Mouse (Mus musculus): ENCODE measurements at regions not wholly inside any gene's neighbourhood (a gene's known extent, or its start where the extent isn't known, plus 50 kb on each side); places are given as distances from the start of the nearest gene placed in this dataset.

DNA sequence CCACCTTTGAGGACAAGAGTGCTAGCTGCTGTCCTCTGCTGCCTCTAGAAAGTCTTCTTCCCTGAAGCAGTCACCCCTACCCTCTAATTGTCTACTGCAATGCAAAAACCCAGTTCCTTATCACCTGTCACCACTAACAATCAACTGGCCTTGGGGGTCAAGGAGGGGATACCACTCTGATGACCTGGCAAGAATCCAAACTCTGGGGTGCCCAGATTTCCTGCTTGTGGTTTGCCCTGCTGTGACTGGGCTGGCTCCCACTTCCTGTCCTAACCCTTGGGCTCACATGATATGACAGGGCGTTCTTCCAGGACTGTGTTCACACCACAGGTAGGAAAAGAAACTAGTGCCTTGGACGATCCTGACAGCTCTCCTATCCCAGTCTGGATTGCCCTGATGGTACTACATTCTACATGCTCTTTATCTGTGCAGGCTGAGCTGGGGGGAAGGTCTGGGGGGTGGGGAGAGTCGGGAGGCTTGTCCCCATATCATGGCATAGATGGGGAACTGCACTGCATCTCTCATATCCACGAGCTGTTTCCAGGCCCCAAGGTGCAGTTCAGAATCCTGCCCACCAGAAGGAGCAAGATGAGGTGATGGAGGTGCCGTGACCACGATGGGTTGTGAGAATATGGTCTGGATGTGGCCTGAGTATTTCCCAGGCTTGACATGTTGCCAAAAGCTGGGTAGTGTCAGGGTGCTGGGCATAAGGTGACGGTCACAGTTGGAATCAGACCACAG is 81.0 kb downstream of the Maf start:
- no peak for ATAC-seq

DNA sequence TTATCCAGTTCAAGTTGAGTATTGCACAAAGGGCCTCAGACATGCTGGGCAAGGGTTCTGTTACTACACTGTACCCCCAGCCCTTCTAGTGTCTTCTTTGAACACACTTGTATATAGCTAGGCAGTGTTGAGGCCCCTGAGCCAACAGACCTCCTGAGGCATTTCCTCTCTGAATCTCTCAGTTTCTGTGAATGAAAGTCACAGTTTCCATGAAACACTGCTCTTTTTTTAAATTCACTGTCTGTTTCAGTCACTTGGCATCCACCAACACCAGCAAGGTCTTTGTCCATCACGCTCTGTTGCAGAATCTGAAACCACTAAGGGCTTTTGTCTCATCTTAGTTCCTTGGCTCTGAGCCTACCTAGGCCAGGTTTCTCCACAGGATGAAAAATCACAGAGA is 82.5 kb downstream of the Maf start:
- peak; percentile 54 for ATAC-seq

DNA sequence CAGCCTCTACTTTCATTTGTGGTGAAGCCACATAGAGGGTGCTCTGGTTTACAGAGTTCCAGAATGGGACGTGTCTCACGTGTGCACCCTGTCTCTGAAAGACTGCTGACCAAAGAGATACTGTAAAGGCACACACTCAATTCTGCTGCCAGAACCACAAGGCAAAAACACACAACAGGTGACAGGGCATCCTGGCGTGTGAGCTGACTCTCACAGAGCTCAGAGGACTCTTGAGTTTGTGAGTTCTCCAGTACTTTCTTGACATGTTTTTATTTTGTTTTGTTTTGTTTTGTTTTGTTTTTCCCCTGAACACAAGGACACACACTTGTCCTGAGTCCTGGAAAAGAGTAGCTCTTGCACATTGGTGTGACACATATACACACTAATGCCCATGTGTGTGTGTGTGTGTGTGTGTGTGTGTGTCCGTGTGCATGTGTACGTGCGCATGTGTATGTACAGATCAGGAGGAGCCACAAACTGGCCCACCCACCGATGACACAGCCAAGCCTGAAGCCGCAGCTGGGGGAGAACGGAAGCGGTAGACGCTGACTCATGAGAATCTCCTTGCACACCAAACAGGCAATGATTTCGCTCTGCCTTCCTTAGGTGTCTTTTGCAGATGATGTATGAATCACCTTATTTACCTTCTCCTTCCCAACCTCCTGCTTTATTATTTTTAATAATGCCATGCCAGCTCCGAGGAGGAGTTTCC is 89.4 kb downstream of the Maf start:
- ATAC-seq: peak; percentile 99

DNA sequence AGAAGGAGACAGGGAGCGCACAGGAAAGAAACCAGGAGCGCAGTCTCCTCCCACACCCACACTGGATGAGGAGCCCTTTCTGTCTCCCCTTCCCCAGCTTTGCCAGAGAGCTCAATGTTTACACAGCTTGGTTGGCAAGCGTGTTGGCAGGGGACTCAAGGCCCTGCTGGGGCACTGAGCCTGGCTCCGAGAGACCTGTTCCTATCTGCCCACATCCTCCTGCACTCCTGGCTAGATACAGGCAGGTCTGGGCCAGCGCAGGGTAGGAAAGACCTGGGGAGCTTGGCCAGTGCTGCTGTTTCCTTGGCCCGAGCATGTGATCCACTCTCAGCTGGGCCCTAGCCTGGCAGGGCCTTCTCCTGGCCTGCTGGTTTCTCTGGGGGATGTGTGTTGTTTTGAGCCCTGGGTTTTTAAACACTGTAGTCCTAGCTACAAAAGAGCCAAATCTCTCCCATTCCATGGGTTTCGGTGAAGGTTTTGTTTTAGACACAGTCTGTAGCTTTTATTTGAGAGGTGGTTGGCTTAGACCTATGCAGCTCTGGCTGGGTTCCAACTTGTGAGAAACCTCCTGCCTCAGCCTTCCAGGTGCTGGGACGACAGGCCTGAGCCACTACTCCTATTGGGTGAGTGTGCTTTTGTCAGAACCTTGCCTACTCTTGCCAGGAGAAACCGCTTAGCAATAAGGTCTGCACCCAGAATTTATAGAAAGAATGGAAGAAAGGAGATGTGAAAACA is 90.6 kb downstream of the Maf start:
- no peak for ATAC-seq

DNA sequence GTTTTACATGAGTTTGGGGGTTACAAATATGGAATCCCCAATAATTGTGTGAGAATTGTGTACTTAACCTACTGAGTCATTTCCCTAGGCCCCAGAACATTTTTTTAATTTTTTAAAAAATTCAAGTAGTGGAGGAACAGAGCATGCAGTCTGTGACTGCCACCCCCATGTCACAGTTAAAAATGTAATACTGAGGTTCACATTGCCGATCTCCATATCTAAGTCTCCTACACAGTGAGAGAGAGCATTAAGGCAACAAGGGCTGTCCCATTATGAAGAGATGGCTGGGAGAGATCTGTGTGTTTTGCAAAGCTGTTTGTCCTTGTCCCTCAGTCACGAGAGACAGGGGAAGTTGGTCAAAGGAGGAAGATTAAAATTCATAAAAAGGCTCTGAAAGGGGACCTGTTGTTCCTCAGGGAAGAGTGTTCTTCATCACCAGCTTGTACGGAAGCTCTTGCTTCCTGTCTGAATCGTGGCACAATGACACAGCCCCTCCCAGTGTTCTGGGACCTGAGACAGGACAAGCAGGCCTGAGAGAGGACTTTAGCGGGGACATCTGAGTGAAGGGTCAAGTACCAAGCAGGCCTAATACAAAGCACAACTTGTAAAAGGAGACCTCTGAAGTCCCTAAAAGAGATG is 93.5 kb downstream of the Maf start:
- ATAC-seq: no peak

DNA sequence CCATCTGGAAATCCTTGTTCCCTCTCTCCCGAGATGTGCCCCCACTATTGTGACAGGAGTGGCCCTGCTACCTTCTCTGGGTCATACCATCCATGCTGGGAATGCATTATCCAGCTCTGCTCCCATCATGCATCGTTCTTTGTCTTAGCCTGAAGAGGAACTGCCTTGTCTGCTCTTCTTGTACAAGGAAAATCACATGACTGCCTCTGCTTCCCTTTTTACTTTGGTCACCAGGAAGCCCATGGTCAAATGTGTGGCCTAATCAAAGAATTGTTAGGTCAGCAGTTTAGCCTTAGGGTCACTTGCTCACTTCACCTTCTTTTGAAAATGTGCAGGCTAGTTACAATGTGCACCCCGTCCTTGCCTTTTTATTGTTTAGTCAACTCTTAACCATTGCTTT is 95.5 kb downstream of the Maf start:
- no peak for ATAC-seq

DNA sequence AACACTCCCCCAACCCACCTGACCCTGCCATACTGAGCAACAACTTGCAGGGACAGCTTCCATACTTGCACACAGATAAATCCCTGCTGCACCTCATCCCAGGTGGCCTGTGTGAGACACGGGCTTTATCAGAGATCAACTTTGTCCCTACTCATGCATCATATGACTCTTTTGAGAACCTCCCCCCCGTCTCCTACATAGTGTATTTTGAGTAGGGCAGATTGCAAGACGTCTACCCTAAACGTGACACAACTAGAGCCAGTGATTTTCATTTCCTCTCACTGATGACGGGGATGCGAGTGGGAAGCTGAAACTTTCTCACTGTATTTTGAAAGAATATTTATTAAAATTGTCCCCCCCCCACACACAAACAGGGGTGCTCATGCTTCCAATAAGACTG is 107.8 kb downstream of the Maf start:
- no peak for ATAC-seq

DNA sequence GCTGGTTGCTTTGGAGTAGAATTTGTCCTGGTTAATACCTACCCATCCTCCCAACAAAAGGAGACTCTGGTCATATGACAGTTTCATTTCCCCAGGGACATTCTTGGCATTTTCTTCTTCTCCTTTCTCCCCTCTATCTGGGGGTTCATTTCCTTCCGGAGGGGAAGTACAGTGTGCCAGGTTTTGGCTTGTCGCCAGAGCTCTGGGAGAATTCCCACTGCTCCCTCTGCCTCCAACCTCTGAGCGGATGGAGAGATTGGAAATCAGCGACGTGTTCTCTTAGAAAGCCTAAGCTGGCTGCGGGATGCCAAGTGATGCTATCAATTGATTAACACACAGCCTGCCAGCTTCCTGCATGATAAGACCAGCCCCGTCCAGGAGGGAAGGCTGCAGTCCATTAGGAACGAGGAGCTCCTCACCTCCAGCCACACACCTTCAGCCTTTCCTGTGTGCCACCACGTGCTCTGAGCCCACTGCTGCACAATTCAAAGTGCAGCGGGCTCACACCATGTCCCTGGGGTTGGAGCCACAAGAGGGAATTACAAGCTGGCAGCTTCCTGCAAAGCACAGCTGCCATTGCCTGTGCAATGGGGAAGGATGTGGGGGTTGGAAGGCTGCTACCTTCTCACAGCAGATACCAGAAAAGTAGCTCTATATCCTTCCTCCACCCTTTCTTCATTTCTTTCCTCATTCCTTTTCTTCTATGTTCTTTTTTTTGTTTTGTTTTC is 110.2 kb downstream of the Maf start:
- ATAC-seq: no peak

DNA sequence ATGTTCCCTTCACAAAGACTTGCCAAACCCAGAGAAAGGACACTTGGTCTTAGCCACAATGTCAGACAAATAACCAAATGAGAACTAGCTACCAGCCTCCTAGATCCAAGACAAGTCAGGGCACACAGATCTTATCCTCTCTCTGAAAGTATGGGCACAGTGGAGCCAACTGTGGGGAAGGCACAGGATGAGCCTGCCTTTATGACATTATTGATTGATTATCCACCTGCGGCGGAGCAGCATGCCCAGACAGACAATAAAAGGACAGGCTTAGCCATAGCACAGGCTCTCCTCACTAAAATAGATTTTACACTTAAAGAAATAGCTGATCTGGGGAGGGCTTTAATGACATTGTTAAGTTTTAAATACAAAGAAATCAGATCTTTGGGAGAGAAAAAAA is 117.9 kb downstream of the Maf start:
- ATAC-seq: no peak

DNA sequence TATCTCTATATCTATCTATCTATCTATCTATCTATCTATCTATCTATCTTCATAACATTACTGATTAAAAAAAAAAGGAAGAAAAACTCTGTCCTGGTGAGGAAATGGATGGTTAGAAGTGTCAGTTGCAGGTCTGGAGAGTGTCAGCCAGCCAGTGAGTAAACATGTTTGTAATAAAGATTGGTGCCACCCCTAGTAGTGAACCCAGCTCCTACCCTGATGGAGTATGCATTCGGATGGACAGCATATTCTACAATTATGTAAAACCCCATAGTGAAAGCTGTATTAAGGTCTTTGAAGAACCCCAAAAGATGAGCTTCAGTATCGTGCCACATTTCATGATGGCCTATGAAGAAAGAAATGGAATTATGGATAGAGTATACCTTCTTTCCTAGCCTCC is 118.5 kb downstream of the Maf start:
- no peak for ATAC-seq

DNA sequence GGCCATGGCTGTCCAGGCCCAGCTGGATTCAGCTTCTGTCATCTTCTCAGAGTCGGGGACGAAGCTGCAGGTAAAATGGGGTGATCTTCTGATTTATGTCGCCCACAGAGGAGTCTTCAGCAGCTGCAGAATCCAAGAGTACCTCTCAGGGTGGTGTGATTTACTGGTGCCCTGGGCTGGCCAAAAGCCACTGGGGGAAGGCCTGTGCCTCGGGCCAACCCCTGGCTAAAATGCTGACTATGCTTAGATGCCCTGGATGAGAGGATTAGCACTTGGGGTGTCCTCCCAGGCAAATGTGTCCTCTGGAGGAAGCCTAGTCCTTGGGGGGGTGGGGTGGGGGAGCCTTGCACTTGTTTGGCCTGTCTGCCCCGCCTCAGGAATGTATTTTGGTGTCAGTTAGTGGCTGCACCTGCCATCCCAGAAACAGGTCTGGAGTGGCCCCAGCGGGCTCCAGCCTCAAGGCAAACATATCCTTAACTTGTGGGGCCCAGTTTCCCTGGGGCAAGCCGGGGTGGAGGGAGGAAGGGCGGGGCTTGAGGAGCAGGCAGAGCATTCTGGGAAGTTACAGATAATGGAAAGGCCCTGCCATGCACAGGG is 123.2 kb downstream of the Maf start:
- ATAC-seq: no peak

DNA sequence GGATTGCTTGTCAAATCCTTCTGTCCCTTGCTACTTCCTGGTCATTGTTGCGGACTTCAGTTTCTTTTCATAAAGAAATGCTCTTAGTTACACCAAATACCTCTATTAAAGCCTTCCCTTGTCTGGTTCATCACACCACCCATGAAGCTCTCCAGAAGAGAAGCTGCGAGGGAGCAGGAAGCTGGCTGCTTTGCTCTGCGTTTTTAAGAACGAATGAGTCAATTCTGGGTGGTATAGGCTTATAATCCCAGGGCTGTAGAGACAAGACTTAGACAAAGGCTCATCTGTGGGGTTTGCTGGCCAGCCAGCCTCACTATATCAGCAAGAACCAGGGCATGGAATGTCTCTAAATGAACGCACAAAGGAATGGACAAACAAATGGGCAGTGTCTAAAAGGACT is 124.4 kb downstream of the Maf start:
- ATAC-seq: no peak

DNA sequence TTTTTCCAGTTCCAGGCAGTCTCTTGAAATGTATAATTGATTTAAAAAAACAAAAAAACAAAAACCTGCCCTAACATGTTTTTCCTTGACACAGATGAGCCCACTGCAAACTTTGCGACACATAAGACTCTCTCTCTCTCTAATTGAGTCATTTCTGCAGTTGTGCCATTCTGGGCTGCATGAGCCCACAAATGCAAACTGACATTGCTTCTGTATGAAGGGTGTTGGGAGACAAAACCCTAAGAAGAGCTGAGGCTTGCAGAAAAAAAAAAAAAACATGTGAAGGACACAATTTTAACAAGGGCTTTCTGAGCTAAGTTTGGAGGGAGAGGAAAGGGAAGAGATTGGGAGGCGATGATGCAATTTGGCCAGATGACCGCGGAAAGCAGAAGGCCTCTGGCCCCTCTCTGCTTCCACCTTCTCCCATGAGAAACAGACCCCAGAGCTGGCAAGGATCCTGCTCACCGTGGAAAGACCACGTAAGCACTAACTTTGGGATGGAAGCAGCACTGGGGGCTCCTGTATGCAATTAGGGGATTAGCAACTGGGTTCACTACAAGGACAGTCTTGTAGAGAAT is 125.6 kb downstream of the Maf start:
- no peak for ATAC-seq

DNA sequence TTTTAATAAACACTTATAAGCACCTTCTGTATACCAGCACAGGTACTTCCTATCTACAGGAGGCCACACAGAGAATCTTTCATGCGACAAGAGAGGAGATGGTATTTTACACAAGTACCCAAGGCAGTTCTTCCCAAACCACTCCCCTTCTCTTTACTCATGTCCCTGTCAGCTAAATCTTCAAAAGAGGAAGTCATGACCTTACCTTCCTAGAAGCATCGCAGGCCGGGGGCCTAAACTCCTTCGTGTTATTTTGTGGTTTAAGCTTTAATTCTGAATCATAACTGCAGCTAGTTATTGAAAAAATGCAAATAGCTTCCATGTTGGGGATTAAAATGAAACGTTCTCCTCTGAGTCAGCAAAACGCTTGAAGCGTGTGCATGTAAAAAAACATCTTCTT is 139.2 kb downstream of the Maf start:
- ATAC-seq: peak; percentile 77

DNA sequence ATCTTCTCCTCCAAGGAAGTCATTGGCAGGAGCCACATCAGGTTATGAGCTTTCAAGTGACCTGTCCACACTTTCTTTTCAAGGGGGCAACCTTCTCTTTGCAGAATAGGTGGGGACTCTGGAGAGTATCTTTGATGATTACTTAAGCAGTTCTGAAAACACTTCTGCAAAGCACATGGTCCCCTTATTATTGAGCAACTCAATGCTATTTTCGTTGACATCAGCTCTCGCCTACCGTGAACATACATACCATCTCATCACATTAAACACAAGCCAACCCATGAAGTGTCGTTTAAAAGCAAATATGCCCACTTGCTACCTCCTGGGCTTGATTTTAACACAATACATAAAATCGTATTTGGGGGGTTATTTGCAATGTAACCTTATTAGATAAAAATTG is 141.8 kb downstream of the Maf start:
- no peak for ATAC-seq

DNA sequence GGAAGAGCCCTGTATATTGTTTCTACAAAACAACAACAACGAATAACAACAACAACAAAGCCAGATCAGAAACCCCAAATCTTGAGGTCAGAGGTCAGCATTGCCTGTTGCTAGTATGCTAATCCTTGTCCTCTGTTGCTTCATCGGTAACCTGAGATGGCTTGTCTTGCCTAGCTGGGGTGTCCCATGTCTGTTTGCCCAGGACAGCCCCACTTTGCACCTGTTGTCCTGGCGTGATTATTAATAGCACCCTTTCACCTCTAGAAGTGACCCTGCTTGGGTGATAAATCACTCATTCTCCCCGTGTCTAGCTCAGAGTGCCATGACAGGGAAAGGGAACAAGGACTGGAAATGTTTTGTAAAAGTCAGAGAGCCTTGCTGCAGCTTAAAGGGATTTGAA is 145.2 kb downstream of the Maf start:
- no peak for ATAC-seq

DNA sequence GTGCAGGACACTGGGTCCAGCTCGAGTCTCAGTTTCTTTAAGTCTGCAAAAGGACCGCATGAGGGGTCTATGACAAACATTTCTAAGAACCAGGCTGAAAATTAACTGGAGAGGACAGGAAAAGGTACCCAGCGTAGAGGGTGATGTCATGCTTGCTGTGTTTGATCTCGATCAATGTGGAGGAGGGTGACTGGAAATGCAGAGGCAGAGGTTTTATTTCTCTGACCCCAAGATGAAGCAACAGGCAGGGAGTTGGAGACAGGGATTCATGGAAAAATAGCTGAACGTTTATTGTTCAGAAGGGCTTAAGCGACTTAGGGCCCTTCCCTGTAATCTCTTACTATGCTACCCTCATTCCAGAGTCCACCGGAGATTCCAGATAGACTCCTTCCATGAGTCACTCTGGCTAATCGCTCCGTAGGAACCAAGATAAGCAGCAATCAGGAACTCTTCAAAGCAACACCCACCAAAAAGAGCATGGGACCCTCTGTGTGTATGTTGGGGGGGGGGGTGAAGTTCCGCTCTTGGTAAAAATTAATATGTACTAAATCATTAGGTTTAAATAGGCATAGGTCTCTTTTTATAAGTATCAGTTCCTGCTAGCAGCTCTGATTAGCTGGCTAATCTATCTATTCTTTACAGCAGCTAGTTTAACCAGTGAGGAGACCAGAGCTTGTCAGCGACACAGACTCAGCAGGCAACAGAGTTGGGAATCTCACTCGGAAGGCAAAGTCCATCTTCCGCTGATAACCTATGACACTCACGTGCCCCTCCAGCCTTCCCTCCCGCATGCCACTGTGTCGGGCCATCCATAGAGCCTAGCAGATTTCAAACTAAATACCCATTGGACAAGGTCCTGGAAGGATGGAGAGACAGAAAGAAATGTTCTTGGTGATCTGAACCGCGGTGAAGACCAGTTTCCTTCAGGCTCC is 146.3 kb downstream of the Maf start:
- no peak for ATAC-seq

DNA sequence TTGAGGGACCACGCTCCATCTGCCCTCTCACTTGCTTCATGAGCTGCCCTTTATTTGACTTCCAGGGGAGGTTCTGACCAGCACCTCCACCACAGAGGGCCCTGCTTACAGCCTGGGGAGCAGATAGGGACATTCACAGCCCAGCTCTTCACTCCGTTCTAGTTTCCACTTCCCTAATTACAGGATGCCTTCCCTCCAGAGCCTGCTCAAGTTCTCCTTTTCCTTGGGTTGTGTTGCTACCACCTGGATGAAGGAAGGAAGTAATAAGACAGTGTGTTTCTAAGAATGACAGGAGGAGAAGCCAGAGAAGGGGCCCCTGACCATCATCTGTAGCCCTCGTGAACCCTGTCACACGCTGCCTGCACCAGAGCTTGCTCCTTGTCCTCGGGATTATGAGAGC is 152.1 kb downstream of the Maf start:
- no peak for ATAC-seq

DNA sequence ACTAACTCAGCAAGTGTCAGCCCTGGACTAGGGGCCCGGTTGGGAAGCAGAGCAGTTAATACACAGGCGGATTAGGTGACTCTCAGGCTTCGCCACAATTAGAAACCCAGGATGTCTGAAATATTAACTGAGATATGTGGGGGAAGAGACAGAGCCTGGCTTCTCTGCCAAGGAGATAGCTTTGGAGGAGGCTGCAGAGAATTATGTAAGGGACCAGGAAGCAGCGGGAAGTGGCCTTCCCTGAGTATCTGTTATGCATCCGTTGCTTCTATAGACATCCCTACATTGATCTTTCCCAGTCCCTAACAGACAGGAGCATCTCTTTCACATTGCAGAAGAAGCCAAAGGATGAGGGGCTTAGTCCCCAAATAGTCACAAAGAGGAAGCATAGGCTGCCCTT is 153.4 kb downstream of the Maf start:
- ATAC-seq: no peak

DNA sequence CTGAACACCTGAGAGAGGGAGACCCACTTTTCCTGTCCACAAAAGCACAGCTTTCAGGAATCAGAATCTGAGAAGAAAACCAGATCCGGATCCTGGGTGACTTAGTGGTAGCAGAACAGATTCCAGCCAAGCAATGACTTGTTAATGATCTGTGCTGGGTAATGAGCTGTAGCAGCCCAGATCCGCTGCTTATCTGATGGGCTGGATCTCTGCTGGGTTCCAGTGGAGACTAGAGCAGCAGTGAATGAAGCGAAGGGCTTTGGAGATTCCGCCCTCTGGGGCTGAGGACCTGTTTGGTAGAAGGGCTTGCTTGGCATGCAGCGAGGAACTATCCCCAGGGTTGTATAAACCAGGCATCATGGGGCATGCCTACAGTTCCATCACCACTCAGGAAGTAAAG is 156.3 kb downstream of the Maf start:
- ATAC-seq: no peak

DNA sequence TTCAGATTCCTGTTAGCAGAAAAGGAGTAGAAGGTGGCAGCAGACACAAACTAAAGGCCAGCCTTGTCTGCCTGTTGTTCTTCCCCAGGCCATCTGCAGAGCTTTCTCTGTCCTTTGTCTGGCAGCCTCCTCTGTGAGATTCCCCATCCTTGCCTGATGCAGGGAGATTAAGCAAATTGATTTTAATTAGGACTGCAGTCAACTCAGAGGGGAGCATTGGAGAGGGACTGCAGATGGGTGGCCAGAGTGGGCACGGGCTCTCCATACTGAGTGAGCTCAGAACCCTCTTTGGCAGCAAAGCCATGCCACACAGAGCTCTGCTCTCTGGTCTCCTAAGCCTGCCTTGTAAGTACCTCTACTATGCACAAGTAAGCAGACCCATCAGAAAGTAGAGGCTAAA is 158.5 kb downstream of the Maf start:
- ATAC-seq: no peak

Measured in inflammation-experienced regulatory T-cells, adult 6 months (primary cell).